Mouse (Mus musculus): Measurements from ENCODE around the gene Psmc6. TPM values are rescaled to one million over a fixed set of nuclear protein-coding genes. Genes with fewer than 3 reads are reported as not detected.

The Psmc6 gene
- polyA plus RNA-seq, 1 experiment from 2014 or later = 175 TPM

DNA sequence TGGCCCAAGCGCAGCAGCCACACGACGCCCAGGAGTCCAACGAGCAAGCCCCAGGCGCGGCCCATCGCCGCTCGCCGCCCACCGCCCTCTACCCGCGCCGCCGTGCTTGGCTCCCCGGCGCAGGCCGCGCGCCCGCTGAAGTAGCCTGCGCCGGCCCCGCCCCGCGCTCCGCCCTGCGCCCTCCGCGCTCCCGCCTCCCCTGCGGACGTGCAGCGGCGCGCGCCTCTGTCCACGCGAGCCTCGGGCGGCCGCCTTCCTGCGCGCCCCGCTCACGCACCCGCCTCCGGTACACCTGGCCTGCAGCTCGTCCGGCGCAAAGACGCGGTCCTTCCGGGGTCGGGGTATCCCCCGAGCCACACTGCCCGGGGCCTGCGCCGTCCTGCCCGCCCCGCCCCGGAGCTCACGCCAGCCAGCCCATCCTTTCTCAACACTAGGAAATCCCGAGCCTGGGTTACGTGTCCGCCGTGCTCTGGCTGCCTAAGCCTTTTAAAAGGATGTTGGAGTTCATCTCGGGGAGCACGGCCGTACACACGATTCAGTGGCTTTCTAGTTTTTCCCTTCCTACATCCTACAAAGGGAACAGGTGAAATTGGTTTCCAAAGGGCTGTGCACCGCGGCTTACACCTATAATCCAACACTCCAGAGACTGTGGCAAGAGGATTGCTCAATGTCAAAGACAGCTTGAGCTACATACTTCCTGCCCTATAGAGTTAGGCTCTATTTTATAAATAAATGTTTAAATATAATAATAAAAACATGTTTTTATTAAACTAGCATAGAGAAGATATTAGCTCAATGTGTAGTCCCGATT lies 11.0 kb upstream of the Psmc6 start, which contains the start of gene Ero1l:
Ero1l (minus strand) TSS at position 346 of the 811 bp plus-strand sequence.
- TF ChIP-seq CTCF (IDR thresholded peaks at IDR 0.05) = no peak
- no peaks in the 10 kb centered on the region for H3K27me3 ChIP-seq
- ATAC-seq = peak; percentile 88
- CTCF ChIA-PET = interaction anchor here (1.2 to 2.5 kb wide), 3 partner anchors 10 to 26 kb away, joined by 3 to 14 read pairs (median 8); partner anchors contain the start of gene Psmc6
- no peak for DNase-seq (ENCODE audit: low read depth, low spot score)
- POLR2A ChIA-PET = interaction anchor here (0.6 to 1.8 kb wide), 5 partner anchors 11 to 527 kb away, joined by 3 to 5 read pairs (median 3); partner anchors contain the start of gene Psmc6
- in situ Hi-C loops (cut with MboI; ENCODE audit: low pct_unique_long_range_greater_than_20kb) = no loop called here

DNA sequence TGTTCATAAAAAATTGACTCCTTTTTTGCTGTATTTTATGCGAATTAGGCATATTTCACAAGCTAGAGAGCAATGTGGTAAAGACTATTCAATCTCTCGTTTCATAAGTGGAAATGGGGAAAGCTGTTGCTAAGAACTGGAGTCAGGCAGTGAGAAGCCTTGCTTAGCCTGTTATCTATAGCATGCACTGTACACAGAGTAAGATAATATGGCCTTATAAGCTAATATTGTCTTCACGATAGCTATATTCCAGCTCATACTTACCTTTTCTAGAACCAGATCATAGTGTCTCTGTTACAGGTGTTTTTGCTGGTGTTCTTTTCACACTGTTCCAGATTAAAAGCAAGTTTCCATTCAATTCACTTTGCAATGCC lies 10.4 kb upstream of the Psmc6 start:
- ChIA-PET CTCF (interaction anchor here (1.2 to 2.5 kb wide), 2 partner anchors 10 to 26 kb away, joined by 3 to 14 read pairs; partner anchors contain the start of gene Psmc6), POLR2A (interaction anchor here (0.9 to 1.8 kb wide), 3 partner anchors 10 to 132 kb away, joined by 3 to 5 read pairs (median 3); partner anchors contain the start of gene Psmc6)
- no peak for ATAC-seq
- no peak for DNase-seq (ENCODE audit: low read depth, low spot score)
- H3K27me3 ChIP-seq = no peaks in the 10 kb centered on the region
- in situ Hi-C loops (cut with MboI; ENCODE audit: low pct_unique_long_range_greater_than_20kb) = no loop called here
- no peak for TF ChIP-seq CTCF (IDR thresholded peaks at IDR 0.05)

DNA sequence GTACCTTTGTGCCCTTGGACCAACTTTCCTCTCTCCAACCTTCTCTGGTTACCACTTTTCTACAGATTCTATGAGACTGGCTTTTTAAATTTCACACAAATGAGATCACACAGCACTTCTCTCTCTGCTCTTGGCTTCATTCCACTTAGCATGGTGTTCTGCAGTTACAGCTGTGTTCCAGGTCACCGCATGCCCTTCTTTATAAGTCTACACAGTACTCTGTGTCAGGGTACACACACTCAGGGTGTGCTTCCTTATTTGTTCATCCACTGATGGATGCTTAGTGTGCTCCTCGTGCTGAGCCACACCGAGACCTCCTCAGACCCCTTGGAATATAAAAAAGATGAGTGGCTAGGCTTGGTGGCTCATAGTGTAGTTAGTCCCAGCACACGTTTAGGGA lies 9.5 kb upstream of the Psmc6 start:
- TF ChIP-seq CTCF (IDR thresholded peaks at IDR 0.05) = no peak
- no peak for DNase-seq (ENCODE audit: low read depth, low spot score)
- ChIA-PET POLR2A (interaction anchor here (1.1 kb wide), 1 partner anchor 131 kb away, joined by 3 read pairs; no protein-coding TSS in a partner anchor), CTCF (interaction anchor here (2.5 kb wide), 1 partner anchor 9 kb away, joined by 14 read pairs; the partner anchor contains the start of gene Psmc6)
- no peaks in the 10 kb centered on the region for H3K27me3 ChIP-seq
- in situ Hi-C loops (cut with MboI; ENCODE audit: low pct_unique_long_range_greater_than_20kb) = no loop called here
- ATAC-seq = no peak

DNA sequence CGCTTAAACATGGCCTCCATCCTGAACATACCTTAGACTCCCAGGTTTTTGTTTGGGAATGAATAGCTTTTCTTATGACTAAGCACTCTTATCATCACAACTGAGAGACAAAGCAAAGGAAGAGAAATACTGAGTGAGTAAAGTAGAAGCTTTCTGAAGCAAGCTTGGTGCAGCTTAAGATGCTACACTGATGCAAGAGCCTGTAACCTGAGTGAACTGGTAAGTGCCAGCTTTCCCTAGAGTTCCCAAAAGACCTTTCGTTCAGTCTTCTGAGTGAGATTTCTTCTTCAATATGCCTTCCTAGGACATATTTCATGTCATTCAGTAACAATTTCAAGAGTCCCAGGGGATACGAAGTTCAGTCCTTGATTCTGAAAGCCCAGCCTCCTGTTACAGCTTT lies 8.5 kb upstream of the Psmc6 start:
- DNase-seq (ENCODE audit: low read depth, low spot score) = no peak
- no peak for TF ChIP-seq CTCF (IDR thresholded peaks at IDR 0.05)
- ATAC-seq = no peak
- H3K27me3 ChIP-seq = no peaks in the 10 kb centered on the region
- ChIA-PET POLR2A (no interaction called here), CTCF (interaction anchor here (1.2 to 2.5 kb wide), 2 partner anchors 8 to 13 kb away, joined by 3 to 14 read pairs; partner anchors contain the start of gene Psmc6)
- in situ Hi-C loops (cut with MboI; ENCODE audit: low pct_unique_long_range_greater_than_20kb) = no loop called here

DNA sequence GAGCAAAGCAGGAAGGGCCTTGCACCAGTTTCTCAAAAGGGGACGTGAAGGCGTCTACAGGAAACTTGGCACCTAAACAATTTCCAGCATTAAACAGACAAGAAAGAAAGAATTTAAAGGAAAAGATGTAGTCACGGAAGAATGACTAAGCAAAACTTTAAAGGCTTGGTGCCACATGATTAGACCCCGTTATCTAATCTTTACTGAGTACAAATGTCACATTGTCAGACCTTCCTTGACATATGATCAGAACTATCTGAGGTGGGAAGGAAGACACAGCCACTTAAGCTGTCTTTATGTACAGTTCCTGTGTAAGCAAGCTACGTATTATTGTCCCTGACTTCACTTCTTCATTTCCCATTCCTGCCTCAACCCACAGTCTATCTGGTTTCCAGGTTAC lies 8.0 kb upstream of the Psmc6 start:
- in situ Hi-C loops (cut with MboI; ENCODE audit: low pct_unique_long_range_greater_than_20kb) = no loop called here
- TF ChIP-seq CTCF (IDR thresholded peaks at IDR 0.05) = no peak
- H3K27me3 ChIP-seq = no peaks in the 10 kb centered on the region
- no peak for ATAC-seq
- ChIA-PET CTCF (interaction anchor here (1.2 kb wide), 1 partner anchor 12 kb away, joined by 3 read pairs; no protein-coding TSS in a partner anchor), POLR2A (no interaction called here)
- DNase-seq (ENCODE audit: low read depth, low spot score) = no peak

DNA sequence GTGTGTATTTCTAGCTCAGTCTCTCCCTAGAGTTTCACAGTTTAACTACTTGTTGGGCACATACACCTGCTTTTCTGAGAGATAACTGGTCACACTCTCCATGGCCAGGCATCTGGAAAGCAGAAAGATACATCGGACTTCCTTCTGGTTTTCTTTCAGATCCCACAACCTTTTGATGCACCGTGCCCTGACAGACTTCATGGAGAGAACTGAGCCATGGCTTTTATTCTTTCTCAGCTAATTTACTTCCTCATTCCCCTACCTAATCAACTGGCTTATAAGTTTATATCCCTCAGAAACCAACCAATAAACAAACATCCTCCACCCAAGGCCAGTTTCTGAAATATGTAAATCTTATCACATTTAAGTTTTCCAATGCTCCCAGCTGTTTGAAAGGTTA lies 7.1 kb upstream of the Psmc6 start:
- DNase-seq (ENCODE audit: low read depth, low spot score) = no peak
- ATAC-seq = no peak
- H3K27me3 ChIP-seq = no peaks in the 10 kb centered on the region
- CTCF ChIA-PET = no interaction called here
- TF ChIP-seq CTCF (IDR thresholded peaks at IDR 0.05) = no peak
- POLR2A ChIA-PET = no interaction called here
- in situ Hi-C loops (cut with MboI; ENCODE audit: low pct_unique_long_range_greater_than_20kb) = no loop called here

DNA sequence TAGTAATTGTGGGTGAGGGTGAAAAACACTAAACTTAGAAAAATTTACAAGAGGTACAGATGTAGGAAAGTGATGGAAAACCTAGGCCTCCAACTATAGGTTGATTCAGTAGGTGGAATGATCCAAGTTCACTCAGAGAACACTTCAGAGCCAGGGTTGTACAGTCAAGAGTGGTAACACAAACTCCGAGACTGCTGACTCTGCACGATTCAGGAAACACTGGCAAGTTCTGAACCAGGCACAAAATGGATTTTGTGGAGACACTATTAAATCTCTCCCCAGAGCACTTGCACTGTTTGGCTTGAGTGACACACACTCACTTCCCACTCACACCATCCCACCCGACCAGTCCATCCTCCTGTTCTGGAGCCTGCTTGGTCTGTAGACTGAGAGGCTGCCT lies 6.3 kb upstream of the Psmc6 start:
- POLR2A ChIA-PET = no interaction called here
- H3K27me3 ChIP-seq = no peaks in the 10 kb centered on the region
- TF ChIP-seq CTCF (IDR thresholded peaks at IDR 0.05) = no peak
- in situ Hi-C loops (cut with MboI; ENCODE audit: low pct_unique_long_range_greater_than_20kb) = no loop called here
- ATAC-seq (no peak), DNase-seq (ENCODE audit: low read depth, low spot score) (no peak)
- CTCF ChIA-PET = no interaction called here

DNA sequence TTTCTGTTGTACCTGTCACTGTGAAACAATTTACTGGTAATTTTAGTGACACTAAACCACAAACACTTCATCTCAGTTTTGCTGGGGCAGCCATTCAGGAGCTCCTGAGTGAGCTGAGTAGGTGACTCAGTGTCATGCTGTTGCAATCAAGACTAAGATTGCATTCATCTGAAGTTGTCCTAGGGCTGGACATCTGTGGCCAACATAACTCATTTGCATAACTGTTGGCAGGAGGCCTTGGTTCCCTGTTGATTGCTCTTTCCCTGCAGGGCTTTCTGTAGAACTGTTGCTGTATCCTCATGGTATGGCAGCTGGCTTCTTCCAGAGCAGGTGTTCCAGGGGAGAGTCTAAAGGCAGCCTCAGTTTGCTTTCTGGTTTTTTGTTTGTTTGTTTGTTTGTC lies 4.1 kb upstream of the Psmc6 start:
- ChIA-PET POLR2A (no interaction called here), CTCF (interaction anchor here (1.1 kb wide), 1 partner anchor 93 kb away, joined by 3 read pairs; no protein-coding TSS in a partner anchor)
- ATAC-seq = peak; percentile 90
- TF ChIP-seq CTCF (IDR thresholded peaks at IDR 0.05) = no peak
- in situ Hi-C loops (cut with MboI; ENCODE audit: low pct_unique_long_range_greater_than_20kb) = no loop called here
- no peaks in the 10 kb centered on the region for H3K27me3 ChIP-seq
- DNase-seq (ENCODE audit: low read depth, low spot score) = peak; percentile 86

DNA sequence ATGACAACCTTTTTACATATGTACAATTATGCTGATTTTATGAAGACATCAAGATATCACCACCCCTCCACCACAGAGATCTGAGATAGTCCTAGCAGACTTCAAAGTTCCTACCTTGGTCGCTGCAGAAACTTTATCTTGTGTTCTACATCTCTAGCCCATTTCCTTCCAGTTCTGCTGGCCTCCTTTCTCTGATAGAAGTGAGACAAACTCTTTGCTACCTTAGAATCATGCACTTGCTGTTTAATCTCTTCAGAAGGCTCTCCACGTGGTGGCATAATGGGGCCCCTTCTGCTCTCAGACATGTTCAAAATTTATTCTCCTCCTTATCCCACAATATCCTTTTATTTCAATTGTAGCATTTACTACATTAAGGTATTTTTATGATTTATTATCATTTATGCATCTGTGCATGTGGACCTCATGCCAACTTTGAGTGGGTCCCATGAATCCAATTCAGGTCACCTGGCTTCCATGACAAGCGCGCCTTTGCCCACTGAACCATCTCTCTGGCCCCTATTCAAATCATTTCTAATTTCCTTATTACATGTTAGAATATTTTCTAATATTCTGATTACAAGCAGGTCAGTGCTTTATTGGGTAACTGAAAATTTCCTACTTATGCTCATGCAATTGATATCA lies 1.4 kb upstream of the Psmc6 start:
- H3K27me3 ChIP-seq = no peaks in the 10 kb centered on the region
- in situ Hi-C loops (cut with MboI; ENCODE audit: low pct_unique_long_range_greater_than_20kb) = no loop called here
- TF ChIP-seq CTCF (IDR thresholded peaks at IDR 0.05) = no peak
- no peak for ATAC-seq
- POLR2A ChIA-PET = no interaction called here
- no peak for DNase-seq (ENCODE audit: low read depth, low spot score)
- CTCF ChIA-PET = interaction anchor here (1.1 to 1.8 kb wide), 7 partner anchors 8 to 107 kb away, joined by 3 to 14 read pairs (median 6); partner anchors contain the start of genes Ero1l and Styx

DNA sequence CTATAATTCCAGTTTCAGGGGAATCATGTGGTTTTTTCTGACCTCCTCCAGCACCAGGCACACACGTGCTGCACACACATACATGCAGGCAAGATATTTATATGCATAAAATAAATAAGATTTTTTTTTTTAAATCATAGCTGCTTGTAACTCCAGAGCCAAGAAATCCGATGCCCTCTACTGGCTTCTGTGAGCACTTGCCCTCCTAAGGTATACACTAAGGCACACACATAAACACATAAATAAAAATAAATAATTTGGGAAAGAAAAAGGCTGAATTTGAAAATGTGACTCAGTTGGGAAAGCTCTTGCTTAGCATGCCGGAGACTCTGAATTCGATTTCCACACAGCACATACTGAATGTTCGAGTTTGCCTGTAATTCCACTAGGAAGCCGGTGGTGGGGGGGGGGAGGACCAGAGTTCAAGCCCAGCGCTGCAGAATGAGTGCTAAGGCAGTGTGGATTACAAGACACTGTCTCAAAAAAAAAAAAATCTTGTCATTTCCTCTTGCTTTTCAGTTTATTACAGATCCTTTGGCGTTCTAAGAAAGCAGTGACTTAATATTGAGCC lies 485 bp upstream of the Psmc6 start:
- ATAC-seq = no peak
- CTCF ChIA-PET = interaction anchor here (1.1 to 1.8 kb wide), 9 partner anchors 9 to 328 kb away, joined by 3 to 14 read pairs (median 5); partner anchors contain the start of genes Ero1l and Styx
- TF ChIP-seq CTCF (IDR thresholded peaks at IDR 0.05) = no peak
- POLR2A ChIA-PET = interaction anchor here (1.9 kb wide), 1 partner anchor 10 kb away, joined by 5 read pairs; the partner anchor contains the start of gene Ero1l
- in situ Hi-C loops (cut with MboI; ENCODE audit: low pct_unique_long_range_greater_than_20kb) = no loop called here
- DNase-seq (ENCODE audit: low read depth, low spot score) = no peak
- H3K27me3 ChIP-seq = no peaks in the 10 kb centered on the region

Data from Patski (cell line).